Mouse (Mus musculus) heart, postnatal 0 days (tissue): ENCODE measurements around the gene Chic2.

Source experiments
- CTCF ChIP-seq: IDR thresholded peaks from 2 replicates; pipeline ENCODE4 v1.5.1; 2016; ENCODE audit warnings: antibody characterized with exemption, control low read depth, low read depth
- EP300 ChIP-seq: IDR thresholded peaks from 2 replicates; pipeline ENCODE4 v1.6.1; 2016; ENCODE audit warnings: antibody characterized with exemption, low read depth

DNA sequence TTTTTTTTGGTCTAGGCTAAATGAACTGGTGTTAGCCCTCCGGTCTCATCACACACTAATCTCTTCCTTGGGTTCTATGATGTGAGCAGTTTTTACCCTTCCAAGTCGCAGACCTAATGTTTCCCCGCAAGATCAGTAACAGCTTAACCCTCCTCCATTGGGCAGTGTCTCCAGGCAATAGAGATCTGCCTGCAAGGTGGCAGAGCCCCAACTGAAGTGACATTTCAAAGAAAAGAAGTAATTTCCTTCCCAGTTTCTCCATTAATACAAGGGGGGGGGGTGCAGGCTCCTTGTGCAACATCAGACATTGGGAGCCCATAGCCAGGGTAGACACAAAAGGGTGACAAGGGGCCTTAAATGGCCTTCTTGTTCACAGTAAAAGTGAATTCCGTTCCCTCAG lies 64.0 kb downstream of the Chic2 start:
- TF ChIP-seq CTCF (no peak), EP300 (no peak)
